Mouse (Mus musculus) limb, embryonic 14.5 days (tissue): ENCODE data around the gene Il18bp. TPM values are rescaled to one million over a fixed set of nuclear protein-coding genes. Genes with fewer than 3 reads are reported as not detected.
"Not testable (repeated sequence)": the region's sequence is repeated elsewhere in the genome, so short reads cannot be mapped to it uniquely, and the experiment has no call there.

Experiments used
- ATAC-seq: fragments of 200-750 bp; cut with Nextera tagmentation; 2 replicates; pipeline ENCODE4 v1.8.0; 2017; ENCODE audit warnings: low read depth, moderate number of reproducible peaks, moderate TSS enrichment; ENCODE audit not compliant: low FRiP score
- DNase-seq: peaks from one replicate; pipeline ENCODE4 v3.0.0-alpha.2; 2015; ENCODE audit warnings: low spot score
- H3K27ac ChIP-seq: fragments of 300-500 bp; sonication (generic); replicated peaks from 2 replicates; pipeline ENCODE4 v1.5.1; 2014; ENCODE audit warnings: low read depth, mild to moderate bottlenecking, low read length, moderate library complexity, mixed read lengths
- H3K27me3 ChIP-seq: fragments of 300-500 bp; sonication (generic); 2 replicates; pipeline ENCODE4 v1.6.1; 2014; ENCODE audit warnings: low read length, mixed read lengths; ENCODE audit not compliant: control insufficient read depth, insufficient read depth
- H3K36me3 ChIP-seq: fragments of 300-500 bp; sonication (generic); 2 replicates; pipeline ENCODE4 v1.6.1; 2014; ENCODE audit warnings: mild to moderate bottlenecking, low read length, moderate library complexity, mixed read lengths; ENCODE audit not compliant: control insufficient read depth, insufficient read depth
- H3K4me1 ChIP-seq: fragments of 300-500 bp; sonication (generic); 2 replicates; pipeline ENCODE4 v1.6.1; 2014; ENCODE audit warnings: antibody characterized with exemption, low read length, mixed read lengths; ENCODE audit not compliant: control insufficient read depth, insufficient read depth
- H3K4me2 ChIP-seq: fragments of 300-500 bp; sonication (generic); replicated peaks from 2 replicates; pipeline ENCODE4 v1.6.1; 2014; ENCODE audit warnings: low read depth, mild to moderate bottlenecking, low read length, moderate library complexity; ENCODE audit not compliant: severe bottlenecking
- H3K4me3 ChIP-seq: fragments of 300-500 bp; sonication (generic); replicated peaks from 2 replicates; pipeline ENCODE4 v1.5.1; 2014; ENCODE audit warnings: low read length
- H3K9ac ChIP-seq: fragments of 300-500 bp; sonication (generic); 2 replicates; pipeline ENCODE4 v1.6.1; 2014; ENCODE audit warnings: mild to moderate bottlenecking, low read depth, low read length, moderate library complexity; ENCODE audit not compliant: severe bottlenecking
- H3K9me3 ChIP-seq: fragments of 300-500 bp; sonication (generic); 2 replicates; pipeline ENCODE4 v1.6.1; 2016; ENCODE audit warnings: low read length; ENCODE audit not compliant: control insufficient read depth
- POLR2A ChIP-seq: fragments of 200-500 bp; IDR thresholded peaks from 2 replicates; pipeline ENCODE4 v1.8.0; 2012; ENCODE audit warnings: inconsistent platforms, mild to moderate bottlenecking, moderate library complexity, borderline replicate concordance; ENCODE audit not compliant: insufficient read depth, insufficient read length; ENCODE audit errors: extremely low read depth
- WGBS: fragments of 180-500 bp; shearing (Covaris S2); extraction: QIAGEN DNeasy Blood & Tissue Kit; methylation state at CpG from one replicate; pipeline ENCODE4 v1.1.7; 2014; 5-methylcytosine and 5-hydroxymethylcytosine counted together
- polyA plus RNA-seq, 2 experiments: library from polyadenylated mRNA; depleted of rRNA in 1 of 2; stranded (reverse) in 1 of 2; unstranded in 1 of 2; fragments of >200 nt; fragmentation: Nextera tagmentation in 1 of 2; extraction: Ambion mirVana in 1 of 2; gene quantifications; 2 replicates each; pipeline versions ENCODE4 v1.2.1 to v1.2.3; 2012 to 2014

Il18bp gene
- polyA plus RNA-seq, 2 experiments, result 2.2 to 12.9 TPM

- no peak overlapping the region for H3K4me2 ChIP-seq
- no peaks in the 10 kb centered on the region for H3K4me1 ChIP-seq
- no peak for ATAC-seq
- WGBS, result 97% methylated on average over 1 of the region's 1 CpGs
- H3K9me3 ChIP-seq, result no peaks in the 10 kb centered on the region
- H3K9ac ChIP-seq, result no peak overlapping the region
- H3K27me3 ChIP-seq, result no peaks in the 10 kb centered on the region
- no peak for TF ChIP-seq POLR2A
- H3K4me3 ChIP-seq, result no peak overlapping the region
- no peak for DNase-seq
- H3K36me3 ChIP-seq, result peaks cover 89% of the 10 kb centered on the region
- no peak overlapping the region for H3K27ac ChIP-seq
Measured at GRCm38 (mm10) chr7:102034904-102035303, 16.4 kb upstream of the Il18bp start.

GRCm38 (mm10) chr7:102025187-102026119 lies 7.0 kb upstream of the Il18bp start:
- H3K4me1 ChIP-seq, result no peaks in the 10 kb centered on the region
- no peaks in the 10 kb centered on the region for H3K9me3 ChIP-seq
- DNase-seq, result no peak
- no peak overlapping the region for H3K27ac ChIP-seq
- WGBS, result 67% methylated on average over 2 of the region's 2 CpGs
- ATAC-seq, result no peak
- H3K9ac ChIP-seq, result no peak overlapping the region
- H3K4me2 ChIP-seq, result no peak overlapping the region
- no peak for TF ChIP-seq POLR2A
- H3K4me3 ChIP-seq, result no peak overlapping the region
- no peaks in the 10 kb centered on the region for H3K27me3 ChIP-seq
- peaks cover 68% of the 10 kb centered on the region for H3K36me3 ChIP-seq

- Histone ChIP-seq H3K36me3 (peaks cover 71% of the 10 kb centered on the region), H3K27ac (no peak overlapping the region), H3K4me1 (no peaks in the 10 kb centered on the region), H3K4me2 (no peak overlapping the region), H3K9ac (no peak overlapping the region), H3K9me3 (no peaks in the 10 kb centered on the region), H3K27me3 (no peaks in the 10 kb centered on the region), H3K4me3 (no peak overlapping the region)
- DNase-seq, result no peak
- WGBS, result 93% methylated on average over 9 of the region's 9 CpGs
- no peak for TF ChIP-seq POLR2A
- ATAC-seq, result no peak
Measured at GRCm38 (mm10) chr7:102023821-102024220, 5.3 kb upstream of the Il18bp start.

- not testable (repeated sequence) for H3K9me3 ChIP-seq, H3K4me2 ChIP-seq, ATAC-seq, H3K4me1 ChIP-seq, H3K27ac ChIP-seq, H3K27me3 ChIP-seq, DNase-seq, H3K4me3 ChIP-seq, H3K9ac ChIP-seq
- peaks cover 80% of the 10 kb centered on the region for H3K36me3 ChIP-seq
- WGBS, result 98% methylated on average over 2 of the region's 2 CpGs
Measured at GRCm38 (mm10) chr7:102020934-102021333, 2.4 kb upstream of the Il18bp start.

GRCm38 (mm10) chr7:102019362-102019761 lies 872 bp upstream of the Il18bp start:
- Histone ChIP-seq H3K27ac (no peak overlapping the region), H3K27me3 (no peaks in the 10 kb centered on the region), H3K4me1 (no peaks in the 10 kb centered on the region), H3K36me3 (peaks cover 86% of the 10 kb centered on the region), H3K4me2 (no peak overlapping the region), H3K9ac (no peak overlapping the region), H3K4me3 (no peak overlapping the region), H3K9me3 (no peaks in the 10 kb centered on the region)
- DNase-seq (no peak), ATAC-seq (no peak)
- no peak for TF ChIP-seq POLR2A
- WGBS, result 74% methylated on average over 3 of the region's 3 CpGs
